Mouse (Mus musculus): ENCODE data around the gene Tex13b. TPM values are rescaled to one million over a fixed set of nuclear protein-coding genes. Genes with fewer than 3 reads are reported as not detected.
"Not testable (repeated sequence)": the region's sequence is repeated elsewhere in the genome, so short reads cannot be mapped to it uniquely, and the experiment has no call there.

The Tex13b gene
- total RNA-seq (2021), result not detected
- long read RNA-seq, experiment 1, result 0 reads
- long read RNA-seq, experiment 2, result 0 reads

DNA sequence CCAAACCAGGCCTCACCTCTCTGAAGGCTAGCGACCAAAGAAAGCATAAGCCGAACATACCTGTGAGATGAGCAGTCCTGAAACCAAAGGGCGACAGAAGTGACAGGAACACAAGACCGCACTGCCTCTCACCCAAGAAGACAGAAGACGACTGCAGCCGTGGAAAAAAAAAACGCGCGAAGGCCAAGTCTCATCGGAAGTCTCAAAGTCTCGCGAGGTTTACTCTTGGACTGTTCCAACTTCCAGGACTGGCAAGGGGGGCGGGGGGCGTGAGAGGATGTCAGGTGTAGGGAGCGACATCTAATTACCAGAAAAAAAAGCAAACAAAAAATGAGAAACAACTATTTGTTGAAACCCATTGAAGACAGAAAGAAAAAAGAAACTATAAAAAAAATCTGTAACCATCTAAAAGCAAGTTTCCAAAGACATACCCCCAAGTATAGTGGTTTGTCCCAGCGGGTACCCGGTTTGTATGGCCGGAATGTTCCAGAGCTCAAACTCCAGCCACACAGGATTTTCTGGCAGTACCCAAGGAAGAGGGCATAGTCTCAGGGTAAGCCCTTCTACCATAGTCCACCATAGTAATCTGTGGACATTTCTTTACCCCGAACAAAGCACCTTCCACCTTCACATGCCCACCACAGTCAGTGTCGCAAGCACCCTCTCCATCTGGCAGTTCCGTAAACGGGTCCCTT lies at the start of gene Tex13b:
Tex13b (minus strand) TSS at position 122 of the 695 bp plus-strand sequence.
- DNase-seq (ENCODE audit: low spot score in 2 of 2), result no peak

GRCm38 (mm10) chrX:140862760-140863159 lies 49.5 kb upstream of the Tex13b start:
- DNase-seq (ENCODE audit: low spot score in 2 of 2), result no peak

GRCm38 (mm10) chrX:140857445-140857844 lies 44.2 kb upstream of the Tex13b start:
- DNase-seq (ENCODE audit: low spot score in 2 of 2), result no peak

- DNase-seq (ENCODE audit: low spot score in 2 of 2), result not testable (repeated sequence)
These were observed 43.8 kb upstream of the Tex13b start for GRCm38 (mm10) chrX:140857040-140857439.

DNA sequence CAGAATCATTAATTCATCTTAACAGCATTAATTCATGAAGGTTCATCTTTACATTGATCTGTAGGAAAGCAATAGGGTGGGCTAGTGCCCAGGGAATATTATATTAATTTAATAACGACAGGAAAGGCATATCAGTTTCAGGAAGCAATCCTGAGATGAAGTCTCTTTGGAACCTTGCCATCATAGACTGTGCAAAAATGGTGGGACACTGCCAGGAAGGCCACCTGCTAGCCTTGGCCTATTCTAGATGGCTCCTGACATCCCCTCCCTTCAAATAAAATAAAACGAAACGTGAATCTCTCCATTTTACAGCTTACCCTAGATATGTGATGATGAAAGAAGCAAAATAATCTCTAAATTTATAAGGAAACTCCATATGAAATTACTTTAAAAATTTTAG lies 41.3 kb upstream of the Tex13b start:
- DNase-seq (ENCODE audit: low spot score in 2 of 2), result no peak

DNA sequence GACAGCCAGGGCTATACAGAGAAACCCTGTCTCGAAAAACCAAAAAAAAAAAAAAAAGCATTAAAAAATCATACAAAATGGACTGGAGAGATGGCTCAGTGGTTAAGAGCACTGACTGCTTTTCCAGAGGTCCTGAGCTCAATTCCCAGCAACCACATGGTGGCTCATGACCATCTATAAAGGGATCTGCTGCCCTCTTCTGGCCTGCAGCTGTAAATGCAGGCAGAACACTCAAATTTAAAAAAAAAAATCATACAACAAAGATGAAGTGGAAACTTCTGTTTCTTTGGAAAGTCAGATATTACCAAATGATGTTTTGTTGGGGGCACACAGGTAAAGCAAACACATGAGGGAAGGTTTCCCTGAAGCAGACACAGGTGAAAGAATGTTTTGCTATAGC lies 32.2 kb upstream of the Tex13b start:
- DNase-seq (ENCODE audit: low spot score in 2 of 2), result not testable (repeated sequence)

GRCm38 (mm10) chrX:140839887-140840286 lies 26.7 kb upstream of the Tex13b start:
- no peak for DNase-seq (ENCODE audit: low spot score in 2 of 2)

GRCm38 (mm10) chrX:140838077-140838476 lies 24.8 kb upstream of the Tex13b start:
- no peak for DNase-seq (ENCODE audit: low spot score in 2 of 2)

- DNase-seq (ENCODE audit: low spot score in 2 of 2), result no peak
These were observed 18.5 kb upstream of the Tex13b start for GRCm38 (mm10) chrX:140831706-140832105.

GRCm38 (mm10) chrX:140822295-140822694 lies 9.1 kb upstream of the Tex13b start:
- no peak for DNase-seq (ENCODE audit: low spot score in 2 of 2)

GRCm38 (mm10) chrX:140805340-140805739 lies 7.9 kb downstream of the Tex13b start:
- no peak for DNase-seq (ENCODE audit: low spot score in 2 of 2)

- DNase-seq (ENCODE audit: low spot score in 2 of 2), result no peak
These were observed 43.4 kb downstream of the Tex13b start for GRCm38 (mm10) chrX:140769794-140770193.

Other genes with a start within 250 kb of the Tex13b start
- gene Tsc22d3, start 212.8 kb downstream of the Tex13b start, total RNA-seq (2021), result 100 to 1,000 TPM in 1 of 2 experiments, 10 to 100 TPM in 1; 97.2 to 105 TPM
- 10 to 100 TPM; 18.4 to 21.8 TPM for gene Mid2, start 148.8 kb downstream of the Tex13b start, total RNA-seq (2021)
- gene Vsig1, start 94.2 kb upstream of the Tex13b start, total RNA-seq (2021), result not detected
- gene Psmd10, start 143.3 kb upstream of the Tex13b start, total RNA-seq (2021), result 10 to 100 TPM; 21.7 to 25.6 TPM
- 10 to 100 TPM; 32.1 to 39.5 TPM for gene Atg4a, start 143.5 kb upstream of the Tex13b start, total RNA-seq (2021)

All from gastrocnemius, postnatal 4 days (tissue).